In the genomic region with DNA sequence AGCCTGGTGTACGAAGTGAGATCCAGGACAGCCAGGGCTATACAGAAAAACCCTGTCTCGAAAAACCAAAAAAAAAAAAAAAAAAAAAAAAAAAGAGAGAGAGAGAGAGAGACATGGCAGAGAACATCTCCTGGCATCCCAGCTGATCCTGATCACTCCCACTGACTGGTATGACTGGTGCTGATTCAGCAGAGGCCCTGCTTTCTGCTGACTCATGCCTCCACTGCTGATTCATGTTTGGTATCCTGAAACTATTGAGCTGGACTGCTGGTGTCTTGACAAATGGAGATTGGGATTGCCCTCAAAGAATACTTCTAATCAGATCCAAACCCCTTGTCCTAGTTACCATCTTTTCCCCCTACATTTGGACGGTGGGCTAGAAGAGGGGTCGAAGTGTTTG, we compare ENCODE assay signal across 20 mouse cellular contexts.
A peak's percentile ranks its signal among the peaks of the same experiment; 100 is the strongest.
DNase-seq lines count a peak whose midpoint lies in the region; ATAC-seq and TF ChIP-seq lines count a peak whose summit lies in the region.
"Had no signal": no experiment of that assay in that cellular context is flagged by ENCODE, and none has a peak within 500 bp of the region (broad histone marks: within the 10 kb centered on the region; RNA-seq: fewer than 3 reads in every experiment).

No protein-coding gene starts in this region.

- TF ChIP-seq CTCF in MEL (IDR thresholded peaks at IDR 0.05 in 2 of 3, conservative IDR thresholded peaks at IDR 0.05 in 1 of 3; ENCODE audit: control insufficient read depth in 1 of 3, insufficient read depth in 1 of 3, low read depth in 2 of 3, low read length in 3 of 3, poor library complexity in 1 of 3, severe bottlenecking in 1 of 3): no peak
- no peak for TF ChIP-seq CTCF in left cerebral cortex, adult 2 months (IDR thresholded peaks at IDR 0.05)

- no peaks in the 10 kb centered on the region for H3K4me1 ChIP-seq in liver, embryonic 12.5 days
- no peaks in the 10 kb centered on the region for H3K4me1 ChIP-seq in MEL (ENCODE audit: control insufficient read depth in 1 of 2, insufficient read depth in 2 of 2, low read length in 2 of 2)
- H3K4me1 ChIP-seq: embryonic facial prominence, embryonic 13.5 days; forebrain, embryonic 12.5 days had no signal

- H3K9ac ChIP-seq in liver, embryonic 12.5 days: no peak overlapping the region
- H3K9ac ChIP-seq in MEL (ENCODE audit: control insufficient read depth, low read depth, low read length, poor library complexity, severe bottlenecking): no peak overlapping the region
- H3K9ac ChIP-seq: embryonic facial prominence, embryonic 13.5 days; forebrain, embryonic 12.5 days; forebrain, postnatal 0 days; heart, embryonic 13.5 days; hindbrain, embryonic 13.5 days had no signal

- TF ChIP-seq RAD21 in MEL (IDR thresholded peaks at IDR 0.05; ENCODE audit: low read depth, low read length): no peak

- H3K4me3 ChIP-seq in liver, embryonic 12.5 days: no peak overlapping the region
- no peak overlapping the region for H3K4me3 ChIP-seq in MEL (ENCODE audit: control insufficient read depth in 1 of 2, insufficient read depth in 1 of 2, low read depth in 2 of 2, low read length in 2 of 2)
- no peak overlapping the region for H3K4me3 ChIP-seq in left cerebral cortex, adult 2 months
- H3K4me3 ChIP-seq: embryonic facial prominence, embryonic 13.5 days; forebrain, embryonic 12.5 days; heart, embryonic 13.5 days; hindbrain, embryonic 13.5 days had no signal

- H3K27ac ChIP-seq in liver, embryonic 12.5 days: no peak overlapping the region
- no peak overlapping the region for H3K27ac ChIP-seq in MEL (ENCODE audit: control insufficient read depth, low read depth, low read length)
- H3K27ac ChIP-seq in left cerebral cortex, adult 2 months: no peak overlapping the region
- H3K27ac ChIP-seq: embryonic facial prominence, embryonic 13.5 days; forebrain, embryonic 12.5 days; heart, embryonic 13.5 days; hindbrain, embryonic 13.5 days; hindbrain, postnatal 0 days had no signal

- TF ChIP-seq POLR2A in MEL (IDR thresholded peaks at IDR 0.05; ENCODE audit: control insufficient read depth in 1 of 2, insufficient read depth in 1 of 2, low read depth in 1 of 2, low read length in 2 of 2, poor library complexity in 1 of 2): no peak

- H3K4me2 ChIP-seq in liver, embryonic 12.5 days: no peak overlapping the region
- H3K4me2 ChIP-seq: embryonic facial prominence, embryonic 13.5 days; forebrain, embryonic 12.5 days; heart, embryonic 13.5 days; hindbrain, embryonic 13.5 days had no signal

- TF ChIP-seq EP300 in MEL (IDR thresholded peaks at IDR 0.05; ENCODE audit: low read depth in 1 of 2, low read length in 2 of 2): no peak

- DNase-seq in liver (peak; percentile 14), MEL (ENCODE audit: low read depth, low spot score) (peak; percentile 1)
- DNase-seq in brain, adult 2 months (ENCODE audit: low read depth, low spot score): peak; percentile 35
- DNase-seq in left cerebral cortex, adult 2 months (ENCODE audit: extremely low spot score in 1 of 2, low spot score in 2 of 2): no peak
- DNase-seq: adrenal gland, postnatal 14 days; cerebellum, adult 18-20 months; cerebellum, adult 9-11 months; cerebellum, postnatal 36 days; forebrain, postnatal 0 days; gastrocnemius, postnatal 36 days; heart, adult 11 months; kidney, adult 11 months had no signal

- H3K36me3 ChIP-seq in liver, embryonic 12.5 days: no peaks in the 10 kb centered on the region
- H3K36me3 ChIP-seq in MEL (ENCODE audit: control insufficient read depth in 1 of 2, insufficient read depth in 2 of 2, low read length in 2 of 2): no peaks in the 10 kb centered on the region
- H3K36me3 ChIP-seq: embryonic facial prominence, embryonic 13.5 days; forebrain, embryonic 12.5 days; heart, embryonic 13.5 days; hindbrain, embryonic 13.5 days had no signal

- H3K9me3 ChIP-seq in liver, embryonic 12.5 days (replicated peaks): 0 out of 2 replicates have a peak, but pooled peaks cover 6% of the 10 kb centered on the region
- no peaks in the 10 kb centered on the region for H3K9me3 ChIP-seq in MEL (replicated peaks; ENCODE audit: insufficient read depth, low read length)
- H3K9me3 ChIP-seq: forebrain, embryonic 12.5 days had no signal

- no peaks in the 10 kb centered on the region for H3K27me3 ChIP-seq in liver, embryonic 12.5 days (replicated peaks)
- H3K27me3 ChIP-seq in MEL (ENCODE audit: control insufficient read depth in 1 of 2, insufficient read depth in 2 of 2, low read length in 2 of 2): no peaks in the 10 kb centered on the region
- H3K27me3 ChIP-seq: forebrain, embryonic 12.5 days; heart, embryonic 13.5 days; hindbrain, embryonic 13.5 days had no signal

- H3K79me2 ChIP-seq in MEL (ENCODE audit: control insufficient read depth, insufficient read depth, low read length, poor library complexity): no peaks in the 10 kb centered on the region

- 73% methylated on average over 3 of the region's 4 CpGs for WGBS in liver, embryonic 12.5 days (ENCODE audit: insufficient replicate concordance)

- intact Hi-C loops in left cerebral cortex, adult 2 months (cut with DNase I): no loop called here

- no peak for ATAC-seq in liver, embryonic 12.5 days
- ATAC-seq in CD4-positive, CD25-positive, alpha-beta regulatory T cell, adult 4 months: no peak
- ATAC-seq in frontal cortex, adult (ENCODE audit: low TSS enrichment): no peak
- ATAC-seq: forebrain, postnatal 0 days; hindbrain, postnatal 0 days had no signal

TF ChIP-seq in MEL, 35 proteins besides CTCF, POLR2A, EP300 and RAD21:
- TF ChIP-seq USF1 (IDR thresholded peaks at IDR 0.05; ENCODE audit: low read depth, low read length) (no peak), MYC (IDR thresholded peaks at IDR 0.05; ENCODE audit: low read depth, low read length) (no peak), JUND (IDR thresholded peaks at IDR 0.05; ENCODE audit: low read depth, low read length) (no peak), MEF2A (IDR thresholded peaks at IDR 0.05; ENCODE audit: extremely low read depth, insufficient replicate concordance, low read depth, low read length, poor library complexity, severe bottlenecking) (no peak), HCFC1 (IDR thresholded peaks at IDR 0.05; ENCODE audit: low read depth, low read length) (no peak), UBTF (IDR thresholded peaks at IDR 0.05; ENCODE audit: borderline replicate concordance, insufficient read depth, low read depth, low read length) (no peak), TAL1 (IDR thresholded peaks at IDR 0.05; ENCODE audit: low read length) (no peak), ZNF384 (IDR thresholded peaks at IDR 0.05; ENCODE audit: low read depth, low read length) (no peak), SMC3 (IDR thresholded peaks at IDR 0.05; ENCODE audit: low read depth, low read length) (no peak), USF2 (IDR thresholded peaks at IDR 0.05; ENCODE audit: borderline replicate concordance in 1 of 2, insufficient read depth in 1 of 2, low read depth in 1 of 2, low read length in 2 of 2) (no peak), MAFK (IDR thresholded peaks at IDR 0.05; ENCODE audit: borderline replicate concordance, low read depth, low read length) (no peak), TBP (IDR thresholded peaks at IDR 0.05; ENCODE audit: low read depth, low read length) (no peak), RCOR1 (IDR thresholded peaks at IDR 0.05; ENCODE audit: low read depth, low read length) (no peak), GABPA (IDR thresholded peaks at IDR 0.05; ENCODE audit: low read depth, low read length) (no peak), NELFE (IDR thresholded peaks at IDR 0.05; ENCODE audit: low read depth, low read length) (no peak), MYB (IDR thresholded peaks at IDR 0.05; ENCODE audit: low read depth, low read length) (no peak), SIN3A (IDR thresholded peaks at IDR 0.05; ENCODE audit: low read length) (no peak), MAZ (IDR thresholded peaks at IDR 0.05; ENCODE audit: low read depth, low read length) (no peak)

Comparison
In these comparisons a context has a peak if more than half of its experiments do, and no peak if none do; other contexts are left out.
1. DNase-seq: peak in liver (single experiment), MEL (single experiment) and brain, adult 2 months (single experiment); none in left cerebral cortex, adult 2 months (0 of 2).